Mouse (Mus musculus) brain, embryonic 14.5 days (tissue): ENCODE measurements around the gene Lypd6. TPM values are rescaled to one million over a fixed set of nuclear protein-coding genes. Genes with fewer than 3 reads are reported as not detected.
A peak's percentile ranks its signal among the peaks of the same experiment; 100 is the strongest.

Source experiments
- DNase-seq: peaks from one replicate; pipeline ENCODE4 v3.0.0-alpha.2; 2011; ENCODE audit warnings: low read depth
- CTCF ChIP-seq: fragments of 200-500 bp; IDR thresholded peaks from 2 replicates; pipeline ENCODE4 v1.5.1; 2012; ENCODE audit warnings: inconsistent platforms, mild to moderate bottlenecking, moderate library complexity, borderline replicate concordance; ENCODE audit not compliant: insufficient read depth, insufficient read length; ENCODE audit errors: extremely low read depth
- POLR2A ChIP-seq: fragments of 200-500 bp; IDR thresholded peaks from 2 replicates; pipeline ENCODE4 v1.6.1; 2012; ENCODE audit warnings: mild to moderate bottlenecking, inconsistent platforms, borderline replicate concordance; ENCODE audit not compliant: poor library complexity, insufficient read depth, insufficient read length, severe bottlenecking; ENCODE audit errors: extremely low read depth
- polyA plus RNA-seq: library from polyadenylated mRNA; depleted of rRNA; stranded (reverse); fragments of >200 nt; gene quantifications from 2 replicates; pipeline ENCODE4 v1.2.3, GENCODE M21; 2012; rRNA removed

The Lypd6 gene
- 7.6 and 8.9 TPM in 2 replicates for polyA plus RNA-seq

DNA sequence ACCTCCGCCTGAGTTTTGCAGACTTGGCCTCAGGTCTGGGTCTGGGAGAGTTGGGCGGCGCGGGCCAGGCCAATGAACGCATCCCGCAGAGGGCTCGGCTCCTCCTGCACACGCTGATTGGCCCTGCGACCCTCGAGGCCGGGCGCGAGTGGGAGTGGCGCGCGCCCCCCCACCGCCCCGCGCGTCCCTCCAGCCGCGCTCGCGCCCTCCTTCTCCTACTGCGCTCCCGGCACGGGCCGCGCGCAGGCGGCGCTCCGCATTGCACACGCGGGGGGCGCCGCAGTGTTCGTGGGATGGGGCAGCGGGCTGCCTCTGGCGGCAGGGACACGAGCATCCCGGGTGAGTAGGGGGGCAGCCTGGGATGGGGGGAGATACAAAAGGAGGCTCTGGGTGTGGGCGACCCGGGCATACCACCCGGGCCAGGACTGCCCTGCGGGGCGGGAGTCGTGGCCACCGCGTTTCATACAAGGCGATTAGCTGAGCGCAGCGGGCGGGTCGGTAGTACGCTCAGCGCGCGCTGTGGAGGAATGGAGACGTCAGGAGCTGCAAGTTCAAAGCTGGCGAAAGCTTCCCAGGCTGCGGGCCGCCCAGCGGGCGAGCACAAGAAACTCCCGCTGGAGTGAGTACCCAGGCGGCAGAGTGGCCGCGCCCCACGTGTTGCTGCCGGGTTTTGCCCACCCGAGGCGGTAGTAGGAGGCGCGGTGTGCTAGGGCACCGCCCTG lies at the start of gene Lypd6:
Lypd6 (plus strand) TSS at position 184 of the 722 bp plus-strand sequence.
- DNase-seq, result peak; percentile 89
- TF ChIP-seq POLR2A (0 out of 2 replicates have a peak, but pooled peaks have one; percentile 30), CTCF (no peak)

DNA sequence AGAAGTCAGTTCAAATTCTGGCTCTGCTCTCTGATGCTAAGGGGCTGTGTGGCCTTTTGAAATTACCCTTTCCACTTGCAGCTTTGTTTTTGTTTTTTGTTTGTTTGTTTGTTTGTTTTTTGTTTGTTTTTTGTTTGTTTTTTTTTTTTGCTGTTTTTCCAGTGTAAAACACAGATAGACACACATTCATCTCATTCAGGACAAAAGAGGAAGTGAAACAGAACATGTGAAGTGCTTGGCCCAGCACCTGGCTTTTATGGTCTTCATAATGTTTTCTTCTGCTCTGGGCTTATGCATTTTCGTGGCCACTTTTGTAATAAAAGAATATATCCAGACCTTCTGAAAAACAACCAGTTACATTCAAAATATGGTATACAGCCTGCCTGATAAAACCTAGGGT lies 46.8 kb upstream of the Lypd6 start:
- TF ChIP-seq CTCF (no peak), POLR2A (no peak)
- DNase-seq, result no peak

DNA sequence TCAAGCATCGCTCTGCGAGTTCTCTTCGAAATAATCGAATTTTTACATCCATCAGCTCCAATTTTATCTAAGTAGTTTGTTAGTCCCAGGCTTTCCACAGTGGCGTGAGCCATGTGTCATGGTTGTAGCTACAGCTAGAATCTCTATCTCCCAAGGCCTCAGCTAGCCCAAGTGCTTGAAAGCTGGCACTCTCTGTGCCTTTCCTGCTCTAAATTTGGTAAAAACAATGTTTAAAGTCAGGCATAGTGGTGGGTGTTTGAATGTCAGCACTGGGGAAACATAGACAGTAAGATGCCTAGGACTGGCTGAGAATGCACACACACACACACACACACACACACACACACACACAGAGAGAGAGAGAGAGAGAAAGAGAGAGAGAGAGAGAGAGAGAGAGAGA lies 40.7 kb upstream of the Lypd6 start:
- DNase-seq, result no peak

DNA sequence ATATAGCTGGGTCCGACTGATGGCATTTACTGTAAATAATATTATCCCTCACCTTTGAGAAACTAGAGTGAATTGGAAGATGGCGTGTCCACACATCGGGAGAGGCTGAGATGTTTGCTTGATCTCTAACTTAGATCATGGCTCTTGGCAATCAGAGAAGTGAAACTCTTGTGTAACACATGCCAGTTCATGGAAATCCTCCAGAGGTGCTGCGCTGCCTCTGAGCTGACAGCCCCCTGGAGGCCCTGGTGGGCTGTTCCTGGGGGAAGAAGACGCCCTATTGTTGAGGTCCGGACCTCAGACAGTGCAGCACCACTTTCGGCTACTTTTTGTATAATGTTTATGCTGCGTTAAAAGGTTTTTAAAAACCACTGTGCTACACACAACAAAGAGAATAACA lies 37.3 kb upstream of the Lypd6 start:
- no peak for TF ChIP-seq CTCF
- TF ChIP-seq POLR2A, result no peak
- no peak for DNase-seq

More for the DNA sequence above, 40.7 kb upstream of the Lypd6 start:
- no peak for TF ChIP-seq POLR2A
- no peak for TF ChIP-seq CTCF

DNA sequence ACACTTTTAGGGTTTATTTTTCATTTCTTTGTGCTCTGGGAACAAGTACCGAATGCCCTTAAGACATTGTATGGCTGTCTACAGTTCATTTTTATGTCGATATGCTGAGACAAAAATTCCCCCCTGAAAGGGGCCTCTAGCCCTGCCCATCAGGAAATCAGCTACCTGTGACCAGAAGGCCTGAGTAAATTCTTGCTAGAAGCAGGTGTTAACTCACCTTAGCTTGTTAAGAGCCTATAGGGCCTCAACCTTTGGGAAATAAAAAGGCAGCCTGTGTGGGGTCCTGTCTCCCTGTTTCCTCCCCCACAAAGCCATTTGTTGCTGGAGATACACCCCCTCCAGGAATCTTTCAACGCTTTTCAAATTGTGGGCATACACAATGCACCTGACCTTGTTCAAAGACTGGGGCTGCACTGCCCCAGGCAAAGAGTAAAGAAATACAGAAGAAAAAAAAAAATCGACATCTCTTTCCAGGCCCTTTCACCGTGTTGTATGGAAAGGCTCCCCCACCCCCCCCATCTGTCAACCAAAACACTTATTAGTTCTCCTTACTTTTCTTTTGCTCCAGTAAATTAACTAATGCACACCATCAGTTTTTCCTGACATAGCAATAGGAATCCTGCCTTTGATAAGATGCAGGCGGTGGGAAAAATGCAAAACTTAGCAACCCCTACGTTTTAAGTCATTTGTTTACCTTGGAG lies 21.9 kb upstream of the Lypd6 start:
- peak; percentile 93 for DNase-seq
- no peak for TF ChIP-seq CTCF
- no peak for TF ChIP-seq POLR2A

DNA sequence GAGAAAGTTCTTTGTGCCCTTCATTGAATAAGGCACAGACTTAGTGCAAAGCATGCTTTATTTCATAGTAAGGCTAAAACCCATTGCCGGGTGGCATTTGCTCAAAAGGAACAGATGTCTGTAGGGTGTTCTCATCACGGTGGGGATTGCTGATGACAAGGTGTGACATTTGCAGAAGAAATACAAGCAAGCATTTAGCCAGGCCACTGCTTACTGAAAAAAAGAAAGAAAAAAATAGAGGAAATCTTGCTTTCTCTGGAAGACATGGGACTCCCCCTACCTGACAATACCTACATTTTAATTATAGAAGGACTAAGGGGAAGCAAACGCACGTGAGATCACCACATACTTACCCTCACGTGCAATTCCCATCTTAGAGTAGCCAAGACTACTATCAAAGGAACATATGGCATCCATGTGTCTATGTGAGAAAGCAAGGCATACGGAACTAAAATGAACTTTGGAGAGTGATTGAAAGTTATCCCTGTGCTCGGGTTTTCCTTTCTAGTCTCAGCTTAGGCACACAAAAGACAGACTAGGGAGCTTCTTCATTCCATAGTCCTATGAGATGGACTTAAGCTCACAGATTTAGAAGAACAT lies 21.3 kb upstream of the Lypd6 start:
- TF ChIP-seq CTCF, result no peak
- TF ChIP-seq POLR2A, result no peak
- DNase-seq, result peak; percentile 83

DNA sequence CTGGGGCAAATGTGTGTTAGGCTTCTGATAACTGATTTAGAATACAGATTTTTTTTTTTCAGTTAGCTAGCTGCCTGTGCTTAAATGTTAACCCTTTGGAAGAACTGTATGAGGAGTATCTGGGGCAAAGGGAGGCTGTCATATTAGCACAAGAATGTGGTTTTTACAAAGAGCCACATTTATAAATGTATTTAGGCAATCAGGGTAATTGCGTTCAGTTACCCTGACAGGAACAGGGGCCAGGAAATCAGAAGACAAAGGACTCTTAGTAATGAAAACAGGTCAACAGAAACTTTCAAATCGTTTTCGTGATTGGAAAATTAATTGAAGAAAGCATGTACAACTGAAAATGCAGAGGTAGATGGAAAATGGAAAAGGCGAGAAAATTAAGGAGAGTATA lies 20.4 kb upstream of the Lypd6 start:
- no peak for DNase-seq
- TF ChIP-seq POLR2A, result no peak
- no peak for TF ChIP-seq CTCF

DNA sequence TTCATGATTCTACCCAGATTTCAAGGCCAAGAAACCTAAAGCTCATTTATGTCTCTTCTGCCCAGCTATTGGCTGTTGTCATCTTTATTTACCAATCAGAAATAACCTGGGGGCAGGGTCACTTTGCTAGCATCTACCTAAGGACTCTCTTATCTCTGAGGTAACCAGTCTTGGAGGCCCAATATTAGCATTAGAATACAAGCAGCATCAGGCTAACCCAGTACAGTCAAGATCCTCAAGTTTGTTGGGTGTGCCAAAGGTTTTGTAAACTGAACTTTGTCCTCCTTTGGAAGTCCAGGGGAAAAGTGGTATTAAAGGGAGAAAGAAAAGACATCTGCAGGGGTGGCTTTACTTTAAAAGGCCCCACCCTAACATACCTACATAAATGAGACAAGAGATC lies 17.8 kb upstream of the Lypd6 start:
- no peak for DNase-seq
- TF ChIP-seq POLR2A (no peak), CTCF (no peak)

DNA sequence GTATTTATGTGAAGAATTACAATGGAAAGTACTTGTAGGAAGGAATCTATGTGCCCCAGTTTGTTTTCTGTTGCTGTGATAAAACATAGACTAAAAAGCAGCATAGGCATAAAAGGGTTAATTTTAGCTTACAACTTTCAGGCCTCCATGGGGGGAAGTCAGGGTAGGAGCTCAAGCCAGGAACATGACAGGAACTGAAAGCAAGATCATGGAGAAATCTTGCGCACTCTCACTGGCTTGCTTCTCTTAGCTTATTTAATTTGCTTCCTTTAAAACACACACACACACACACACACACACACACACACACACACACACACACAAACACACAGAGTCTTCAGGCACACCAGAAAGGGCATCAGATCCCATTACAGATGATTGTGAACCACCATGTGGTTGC lies 12.3 kb upstream of the Lypd6 start:
- no peak for TF ChIP-seq CTCF
- TF ChIP-seq POLR2A, result no peak
- DNase-seq, result no peak

DNA sequence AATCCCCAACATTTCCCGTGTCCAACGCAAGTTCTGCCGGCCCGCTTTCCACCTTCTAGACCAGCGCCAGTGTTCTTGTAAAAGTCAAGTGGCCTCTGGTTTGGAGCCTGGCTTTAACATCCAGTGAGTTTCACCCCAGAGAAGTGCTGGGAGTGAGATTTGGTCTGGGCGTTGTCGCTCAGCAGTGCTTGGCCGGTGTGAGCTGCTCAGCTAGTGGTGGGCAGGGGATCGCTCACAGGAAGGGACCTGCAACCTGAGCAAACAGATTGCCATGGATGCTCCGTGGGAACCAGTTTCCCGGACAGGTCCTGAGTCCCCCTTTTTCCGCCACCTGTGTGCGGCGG lies 355 bp upstream of the Lypd6 start:
- no peak for DNase-seq
- TF ChIP-seq CTCF, result no peak

DNA sequence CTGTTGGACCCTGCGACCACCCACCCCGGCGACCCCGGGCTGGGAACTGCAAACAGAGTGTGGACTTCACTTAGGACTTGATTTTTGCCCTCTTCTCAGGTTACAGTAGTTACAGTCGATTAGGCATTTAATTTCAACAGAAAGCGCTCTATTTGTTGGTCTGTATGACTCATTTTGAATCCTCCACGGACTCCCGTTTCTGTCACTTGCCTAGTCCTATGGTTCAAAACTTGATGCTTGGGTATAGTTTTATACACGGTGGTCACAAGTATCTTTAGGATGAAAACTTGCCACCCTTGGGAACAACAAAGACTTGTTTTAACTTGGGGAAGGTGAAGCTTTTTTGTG lies 713 bp downstream of the Lypd6 start:
- no peak for DNase-seq
- TF ChIP-seq POLR2A, result no peak
- TF ChIP-seq CTCF, result no peak
